Mouse (Mus musculus) kidney, postnatal 36 days (tissue): ENCODE measurements around the gene Yap1.
A peak's percentile ranks its signal among the peaks of the same experiment; 100 is the strongest.

Experiments
- DNase-seq, 2 experiments: peaks; one replicate each; pipeline ENCODE4 v3.0.0; 2021 to 2022; ENCODE audit warnings: mixed read lengths in 2 of 2

Gene Yap1

DNA sequence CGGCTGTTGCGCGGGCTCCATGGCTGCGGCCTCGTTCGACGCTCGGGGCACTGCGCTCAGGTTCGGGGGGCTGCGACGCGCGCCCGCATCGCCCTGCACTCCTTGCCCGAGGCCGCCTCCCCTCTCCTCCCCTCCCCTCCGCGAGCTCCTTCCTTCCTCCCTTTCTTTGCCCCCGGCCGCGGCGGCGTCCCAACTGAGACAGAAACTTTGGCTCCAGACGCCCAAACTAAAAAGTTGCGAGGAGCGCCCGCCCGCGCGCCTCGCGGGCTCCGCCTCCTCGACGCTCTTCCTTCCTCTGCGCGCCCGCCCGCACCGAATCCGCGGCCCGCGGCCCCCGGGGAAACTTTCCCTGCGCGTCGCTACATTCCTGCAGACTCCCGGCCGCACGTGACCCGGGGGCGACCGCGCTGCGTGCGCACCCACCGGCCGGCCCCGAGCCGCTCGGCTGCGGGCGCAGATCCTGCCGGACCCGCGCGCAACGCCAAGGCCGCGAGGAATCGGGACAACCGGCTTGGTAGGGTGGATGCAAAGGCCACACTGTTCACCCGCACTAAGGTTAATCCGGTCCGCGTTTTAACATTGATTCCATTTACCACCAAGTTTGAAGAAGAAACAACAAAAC lies at the start of gene Yap1:
Yap1 (minus strand) TSS at position 227 of the 622 bp plus-strand sequence.
- DNase-seq, result peak; percentile 92 to 95

DNA sequence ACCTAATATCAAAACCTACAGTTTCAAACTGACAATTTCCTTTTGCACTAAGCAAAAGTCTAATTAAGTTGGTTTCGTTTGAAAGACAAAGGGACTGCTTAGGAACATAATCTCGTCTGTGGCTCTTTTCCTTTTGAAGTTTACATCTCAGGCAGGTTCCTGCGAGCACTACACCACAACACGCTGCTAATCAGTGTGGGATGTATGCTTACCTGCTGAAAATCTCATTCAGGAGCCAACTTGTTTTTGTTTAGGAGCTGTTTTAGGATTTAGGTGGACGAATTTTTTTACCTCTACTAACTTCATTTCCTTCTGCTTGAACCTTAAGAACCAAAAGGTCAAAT lies 38.6 kb upstream of the Yap1 start:
- no peak for DNase-seq

DNA sequence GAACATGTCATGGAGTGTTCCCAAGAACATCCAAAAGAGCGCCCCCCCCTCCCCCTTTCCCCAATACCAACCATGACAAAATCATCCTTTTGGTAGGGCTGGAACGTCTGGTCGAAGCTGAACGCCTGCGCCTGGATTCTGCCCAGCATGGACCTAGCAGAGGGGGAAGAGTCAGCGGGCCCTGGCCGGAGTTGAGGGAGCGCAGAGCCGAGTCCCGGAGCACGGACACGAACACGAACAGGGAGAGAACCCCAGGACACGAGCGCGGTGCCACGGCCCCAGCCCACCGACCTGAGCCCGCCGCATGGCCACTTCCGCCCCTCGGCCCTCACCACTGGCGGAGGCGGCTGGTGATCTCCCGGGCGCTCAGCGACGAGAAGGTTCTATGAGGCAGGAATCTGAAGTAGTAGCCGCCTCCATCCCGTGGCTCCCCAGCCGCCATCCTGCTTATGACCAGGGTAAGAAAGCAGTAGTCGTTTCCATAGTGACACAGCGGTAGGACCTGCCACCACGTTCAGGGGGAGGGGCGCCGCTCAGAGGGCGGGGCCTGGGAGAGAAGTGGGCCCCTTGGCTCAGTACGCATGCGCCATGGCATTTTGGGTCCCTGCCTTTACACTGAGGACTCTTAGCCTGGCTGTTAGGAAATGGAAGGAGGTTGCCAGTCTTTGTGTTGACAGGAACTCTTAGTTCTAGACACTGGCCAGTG lies 38.1 kb upstream of the Yap1 start, which contains the start of gene Cfap300:
Cfap300 (minus strand) TSS at position 486 of the 706 bp plus-strand sequence.
- peak; percentile 97 to 99 for DNase-seq

DNA sequence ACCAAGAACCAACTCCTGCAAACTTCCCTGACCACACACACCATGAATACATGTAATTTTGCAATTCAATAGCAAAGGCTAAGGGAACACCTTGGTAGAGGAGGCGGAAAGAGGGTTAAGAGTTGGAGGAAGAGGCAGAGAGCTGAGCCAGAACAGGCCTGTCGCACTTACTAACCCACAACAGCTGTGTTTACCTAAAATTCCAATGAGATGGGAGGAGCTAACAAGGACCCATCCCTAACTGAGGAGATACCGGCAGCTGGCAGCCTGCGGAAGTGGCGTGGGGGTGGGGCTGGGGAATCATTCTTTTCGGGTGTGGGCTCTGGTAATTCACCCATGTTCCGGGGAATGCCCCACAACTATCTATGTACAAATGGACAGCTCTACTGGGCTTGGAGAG lies 31.1 kb upstream of the Yap1 start:
- DNase-seq, result peak; percentile 12 to 21

DNA sequence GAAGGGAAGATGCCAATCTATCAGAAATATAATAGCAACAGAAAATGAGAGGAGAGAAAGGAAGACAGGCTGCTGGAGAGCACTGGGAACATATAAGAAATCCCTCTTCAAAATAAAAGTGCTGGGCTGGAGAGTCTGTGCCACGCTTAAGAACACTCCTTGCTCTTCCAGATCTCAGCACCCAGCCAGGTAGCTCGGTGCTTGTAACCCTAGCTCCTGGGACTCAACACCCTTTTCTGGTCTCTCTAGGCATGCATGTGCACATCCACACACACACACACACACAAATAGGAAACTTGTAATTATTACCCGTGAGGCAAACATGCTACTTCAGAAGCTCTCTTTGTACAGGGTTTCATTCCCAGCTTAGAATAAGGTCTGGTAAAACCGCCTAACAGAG lies 30.7 kb upstream of the Yap1 start:
- DNase-seq, result no peak

DNA sequence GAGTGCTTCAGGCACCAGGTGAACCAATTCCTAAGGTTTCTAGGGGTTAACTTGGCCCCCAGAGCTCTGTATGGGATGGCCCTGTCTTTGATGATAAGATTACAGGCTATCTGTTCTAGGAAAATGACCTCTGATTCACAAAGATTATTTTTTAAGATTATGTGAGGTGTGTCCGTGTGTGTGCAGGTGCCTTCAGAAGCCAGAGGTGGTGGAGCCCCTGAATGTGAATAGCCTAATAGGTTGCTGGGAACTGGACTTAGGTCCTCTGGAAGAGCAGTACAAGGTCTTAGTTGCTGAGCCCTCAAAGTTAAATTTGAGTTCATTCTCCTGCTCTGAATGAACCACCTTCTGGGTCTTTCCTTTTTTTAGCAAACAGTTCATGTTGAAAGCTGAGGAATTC lies 29.7 kb upstream of the Yap1 start:
- DNase-seq, result no peak

DNA sequence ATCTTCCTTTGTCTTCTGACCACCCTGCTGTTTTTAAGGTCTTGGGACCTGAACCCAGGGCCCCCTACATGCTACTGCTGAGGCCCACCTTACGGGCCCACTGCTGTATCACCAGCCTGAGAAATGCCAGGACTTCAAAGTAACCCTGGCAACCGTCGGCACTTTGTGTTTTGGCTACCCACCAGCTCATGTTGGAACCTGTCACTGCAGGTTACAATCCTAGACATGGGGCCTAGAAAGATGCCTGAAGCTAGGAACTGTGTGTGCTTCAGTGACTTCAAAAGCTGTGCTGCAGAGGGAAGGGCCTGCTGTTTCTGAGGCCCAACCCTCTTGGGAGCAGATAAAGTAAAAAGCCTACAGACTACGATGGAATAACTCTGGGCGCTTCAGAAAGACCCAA lies 28.5 kb upstream of the Yap1 start:
- DNase-seq, result peak in 1 of 2 experiments; percentile 28

DNA sequence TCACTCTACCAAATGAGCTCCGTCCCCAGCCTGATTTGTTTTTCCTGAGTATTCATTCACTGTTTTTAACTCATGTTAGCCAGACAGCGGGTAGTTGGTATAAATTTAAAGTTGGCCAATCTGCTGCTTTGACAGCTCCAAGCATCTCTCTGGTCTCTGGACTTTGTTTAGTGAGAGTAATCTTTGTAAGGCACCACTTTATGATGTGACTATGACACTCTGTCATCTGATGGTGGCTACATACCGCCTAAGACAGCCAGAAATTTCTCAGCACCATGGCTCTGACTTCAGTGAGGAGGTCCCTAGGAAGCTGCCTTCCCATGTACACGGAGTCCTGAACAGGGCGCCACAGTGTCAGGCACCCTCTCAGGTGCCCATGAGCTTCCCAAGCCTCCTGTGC lies 14.2 kb upstream of the Yap1 start:
- DNase-seq, result no peak

DNA sequence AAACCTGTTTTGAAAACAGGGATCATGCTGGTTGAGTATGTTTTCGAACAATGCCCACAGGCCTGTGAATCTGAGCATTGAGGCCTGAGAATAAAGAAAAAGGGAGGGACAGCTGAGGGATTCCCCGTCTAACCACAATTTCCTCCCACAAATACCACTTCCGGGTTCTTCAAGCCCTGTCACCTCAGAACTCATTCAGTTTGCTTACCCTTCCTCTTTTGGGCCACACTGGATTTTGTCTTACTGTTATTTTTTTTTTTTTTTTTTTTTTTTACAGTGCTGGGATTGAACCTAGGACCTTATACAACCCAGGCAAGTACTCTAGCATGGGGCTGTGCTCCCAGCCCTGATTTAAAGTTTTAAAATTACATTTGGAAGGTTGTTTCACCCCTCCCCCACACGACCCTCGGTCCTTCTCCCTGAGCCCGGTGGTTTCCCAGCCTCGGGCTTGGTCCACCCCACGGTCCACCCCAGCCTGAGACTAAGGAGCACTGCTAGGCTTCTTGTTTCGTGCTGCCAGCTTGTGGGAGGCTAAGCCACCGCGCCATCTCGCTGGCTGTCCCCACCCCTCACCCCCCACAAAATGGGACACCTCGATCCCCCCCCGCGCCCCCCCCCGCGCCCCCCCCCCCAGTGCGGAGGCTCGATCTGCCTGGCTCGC lies 13.0 kb upstream of the Yap1 start:
- no peak for DNase-seq

DNA sequence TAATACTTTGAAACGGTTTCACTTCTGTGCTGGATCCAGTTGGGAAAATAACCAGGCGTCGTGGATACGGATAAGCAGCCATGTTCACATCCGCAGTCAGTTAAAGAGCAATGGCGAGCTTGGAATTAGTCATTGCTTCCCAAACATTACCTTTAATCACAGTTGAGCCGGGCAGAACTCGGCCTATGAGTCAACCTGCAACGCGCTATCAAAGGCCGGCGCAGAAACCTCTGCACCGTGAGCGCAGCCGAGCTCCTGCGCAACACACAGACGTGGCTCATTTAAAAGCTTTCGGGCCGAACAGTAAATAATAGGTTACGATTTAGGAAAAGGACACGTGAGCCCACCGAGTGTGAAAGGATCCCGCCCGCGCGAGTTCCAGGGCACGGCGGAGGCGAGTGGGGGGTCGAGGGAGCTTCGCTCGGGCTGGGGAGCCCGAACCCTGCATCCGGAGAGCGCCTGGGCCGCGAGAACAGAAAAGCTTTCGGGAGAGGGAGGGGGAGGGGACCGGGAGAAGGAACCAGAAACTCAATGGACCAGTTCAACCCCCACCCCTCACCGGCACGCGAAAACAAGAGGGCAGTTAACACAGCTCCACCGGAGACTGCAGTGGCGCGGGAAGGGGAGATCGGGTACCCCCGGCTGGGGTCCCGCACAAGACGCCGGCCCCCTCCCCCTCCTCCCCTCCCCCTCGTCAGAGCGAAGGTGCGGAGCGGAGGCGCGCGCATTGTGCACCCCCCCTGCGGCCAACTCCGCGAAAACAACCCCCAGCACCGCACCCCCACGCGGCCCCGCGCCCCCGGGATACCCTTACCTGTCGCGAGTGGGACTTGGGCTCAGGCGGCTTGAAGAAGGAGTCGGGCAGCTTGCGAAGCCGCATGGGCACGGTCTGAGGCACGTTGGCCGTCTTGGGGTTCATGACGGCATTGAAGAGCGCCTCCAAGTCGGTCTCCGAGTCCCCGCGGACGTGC lies 810 bp downstream of the Yap1 start:
- DNase-seq, result peak; percentile 67 to 84

DNA sequence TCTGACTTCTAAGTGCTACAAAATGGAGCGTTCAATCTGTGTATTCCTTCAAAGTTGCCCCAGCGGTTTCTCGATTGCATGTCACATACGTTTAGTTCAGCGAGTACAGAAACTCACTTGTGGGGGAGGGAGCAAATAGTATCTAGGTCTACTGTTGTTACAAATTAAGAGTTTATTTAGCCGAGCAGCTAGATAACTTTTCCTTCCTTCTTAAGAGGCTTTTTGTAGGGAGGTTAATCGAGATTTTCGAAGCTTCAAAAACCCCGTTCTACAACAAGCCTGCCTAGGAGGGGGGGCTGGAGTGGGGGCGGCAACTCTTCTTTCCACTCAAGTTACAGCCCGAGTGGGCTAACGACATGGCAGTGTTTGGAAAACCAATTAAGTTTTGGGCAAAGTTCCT lies 1.6 kb downstream of the Yap1 start:
- DNase-seq, result peak; percentile 53 to 57

DNA sequence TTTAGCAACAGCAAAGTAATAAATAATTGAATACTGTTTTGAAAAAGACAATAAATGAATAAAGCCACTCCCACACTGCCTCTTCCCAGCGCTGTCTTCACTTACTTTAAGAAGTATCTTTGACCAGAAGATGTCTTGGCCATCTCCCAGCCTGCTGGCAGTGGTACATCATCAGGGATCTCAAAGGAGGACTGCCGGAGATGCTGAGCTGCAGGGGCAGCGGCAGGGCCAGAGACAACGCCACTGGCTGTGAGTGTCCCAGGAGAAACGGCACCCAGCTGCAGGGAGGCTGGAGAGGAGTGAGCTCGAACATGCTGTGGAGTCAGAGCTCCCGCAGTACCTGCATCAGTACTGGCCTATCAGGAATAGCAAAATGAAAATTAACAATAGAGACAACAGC lies 3.0 kb downstream of the Yap1 start:
- peak in 1 of 2 experiments; percentile 14 for DNase-seq

DNA sequence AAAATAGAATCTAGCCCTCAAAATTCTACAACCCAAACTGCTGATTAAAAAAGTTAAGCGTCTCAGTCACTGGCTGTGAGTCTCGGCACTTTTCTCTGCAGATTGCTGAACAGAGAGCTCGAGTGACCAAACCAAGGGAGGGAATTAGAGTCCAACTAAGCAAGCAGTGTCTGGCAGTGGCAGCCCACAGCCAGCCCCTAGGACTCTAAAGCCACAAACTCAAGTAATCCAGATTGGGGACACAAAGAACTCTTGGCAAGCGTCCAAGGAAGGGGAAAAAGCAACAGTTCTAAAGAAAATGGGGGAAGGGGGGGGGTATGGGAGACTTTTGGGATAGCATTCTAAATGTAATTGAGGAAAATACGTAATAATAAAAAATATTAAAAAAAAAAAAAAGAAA lies 10.1 kb downstream of the Yap1 start:
- DNase-seq, result no peak

DNA sequence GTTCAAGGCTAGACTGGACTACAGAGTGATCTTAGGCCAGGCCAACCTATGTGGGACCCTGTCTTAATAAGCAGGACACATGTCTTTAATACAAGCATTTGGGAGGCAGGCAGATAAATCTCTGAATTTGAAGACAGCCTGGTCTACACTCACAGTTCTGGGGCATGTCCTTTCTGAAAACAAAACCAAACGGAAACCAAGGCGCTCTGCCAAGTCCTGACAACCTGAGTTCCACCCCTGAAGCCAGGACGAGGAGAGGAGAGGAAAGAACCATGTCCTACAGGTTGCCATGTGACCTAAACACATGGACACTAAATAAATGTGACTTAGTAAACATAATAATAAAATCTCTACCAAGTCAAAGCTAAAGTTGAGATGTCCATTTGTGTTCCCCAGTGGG lies 11.7 kb downstream of the Yap1 start:
- DNase-seq, result peak; percentile 46 to 70

DNA sequence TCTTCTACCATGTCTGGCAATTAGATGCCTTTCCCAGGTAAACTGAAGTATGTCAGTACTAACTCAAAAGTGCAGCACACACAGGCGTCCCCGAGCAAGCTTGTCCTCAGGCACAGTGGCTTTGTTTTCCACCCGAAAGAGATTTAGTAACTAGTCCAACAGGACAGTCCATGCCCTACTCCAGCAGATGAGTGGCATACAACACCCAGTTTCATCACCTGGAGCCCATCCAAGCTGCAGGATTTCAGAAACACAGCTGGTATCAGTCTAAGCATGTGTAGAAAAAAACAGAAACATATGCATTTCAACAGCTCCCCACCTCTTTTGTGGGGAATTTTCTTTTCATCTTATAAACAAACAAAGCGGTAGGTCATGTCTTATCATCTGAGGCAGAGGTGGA lies 13.5 kb downstream of the Yap1 start:
- no peak for DNase-seq

DNA sequence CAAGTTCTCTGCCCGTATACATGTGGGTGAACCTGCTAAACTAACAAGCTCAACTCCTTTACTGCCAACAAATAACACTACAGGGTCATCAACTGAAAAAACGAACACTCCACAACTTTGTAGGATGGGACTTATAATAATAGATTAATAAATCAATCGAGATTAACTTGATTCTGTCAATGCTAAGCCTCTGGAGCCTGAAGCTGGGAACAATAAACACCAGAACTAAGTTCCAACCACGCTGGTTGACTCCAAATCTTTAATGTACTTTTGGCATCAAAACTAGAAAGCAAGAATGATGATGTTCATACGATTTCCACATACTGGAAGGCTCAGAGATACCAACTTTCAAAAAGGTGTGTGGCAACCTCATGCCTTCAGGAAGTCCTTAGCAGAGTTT lies 17.3 kb downstream of the Yap1 start:
- DNase-seq, result no peak

DNA sequence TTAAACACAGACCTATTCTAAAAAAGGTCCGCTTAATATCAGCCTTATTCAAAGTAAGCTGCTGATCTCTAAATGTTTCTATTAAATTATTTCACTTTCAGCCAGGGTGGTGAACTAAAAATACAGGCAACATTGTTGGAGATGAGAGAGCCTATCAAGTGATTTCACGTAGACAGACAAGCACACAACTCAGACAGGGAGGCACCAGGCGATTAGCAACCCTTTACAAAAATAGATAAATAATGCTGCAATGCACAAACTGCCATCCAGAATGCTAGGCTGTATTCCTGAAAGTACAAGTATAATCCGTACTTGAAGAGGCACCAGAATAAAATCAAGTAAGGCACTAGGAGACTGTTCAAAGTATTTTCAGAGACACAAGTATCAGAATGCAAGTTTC lies 20.1 kb downstream of the Yap1 start:
- no peak for DNase-seq

DNA sequence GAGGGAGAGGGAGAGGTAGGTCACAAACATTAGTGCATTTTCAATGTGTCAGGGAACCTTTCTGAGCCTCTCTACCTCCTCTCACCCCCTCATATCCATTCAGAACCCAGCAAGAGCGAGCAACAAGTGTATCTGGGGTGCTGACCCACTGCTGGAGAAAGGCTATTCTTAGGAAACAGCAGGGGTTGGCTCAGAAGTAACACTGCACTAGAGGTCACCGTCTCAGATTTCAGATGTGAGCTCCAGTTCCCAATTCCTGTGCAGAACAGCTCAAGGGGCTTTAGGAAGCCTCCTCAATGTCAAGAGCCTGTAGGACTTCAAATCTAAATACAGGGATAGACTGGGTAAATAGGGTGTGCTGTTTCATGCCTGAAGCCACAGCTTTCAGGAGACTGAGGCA lies 20.7 kb downstream of the Yap1 start:
- DNase-seq, result no peak

DNA sequence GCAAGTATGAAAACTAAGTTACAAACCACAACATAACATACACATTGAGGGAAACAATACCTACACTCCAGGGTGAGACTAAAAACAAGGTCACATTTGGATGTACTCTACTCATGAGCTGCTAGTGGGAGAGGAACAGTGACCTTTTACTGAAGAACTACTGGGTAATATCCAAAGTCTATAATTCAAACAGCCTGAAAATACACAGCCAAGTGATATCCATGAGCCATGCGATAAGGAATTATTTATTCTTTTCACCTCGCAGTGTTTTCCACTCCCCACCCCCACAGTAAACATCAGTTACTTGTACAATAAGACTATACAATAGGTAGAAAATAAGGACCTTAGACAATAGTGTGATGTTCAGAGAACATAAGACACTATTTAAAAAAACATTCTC lies 24.2 kb downstream of the Yap1 start:
- DNase-seq, result no peak

DNA sequence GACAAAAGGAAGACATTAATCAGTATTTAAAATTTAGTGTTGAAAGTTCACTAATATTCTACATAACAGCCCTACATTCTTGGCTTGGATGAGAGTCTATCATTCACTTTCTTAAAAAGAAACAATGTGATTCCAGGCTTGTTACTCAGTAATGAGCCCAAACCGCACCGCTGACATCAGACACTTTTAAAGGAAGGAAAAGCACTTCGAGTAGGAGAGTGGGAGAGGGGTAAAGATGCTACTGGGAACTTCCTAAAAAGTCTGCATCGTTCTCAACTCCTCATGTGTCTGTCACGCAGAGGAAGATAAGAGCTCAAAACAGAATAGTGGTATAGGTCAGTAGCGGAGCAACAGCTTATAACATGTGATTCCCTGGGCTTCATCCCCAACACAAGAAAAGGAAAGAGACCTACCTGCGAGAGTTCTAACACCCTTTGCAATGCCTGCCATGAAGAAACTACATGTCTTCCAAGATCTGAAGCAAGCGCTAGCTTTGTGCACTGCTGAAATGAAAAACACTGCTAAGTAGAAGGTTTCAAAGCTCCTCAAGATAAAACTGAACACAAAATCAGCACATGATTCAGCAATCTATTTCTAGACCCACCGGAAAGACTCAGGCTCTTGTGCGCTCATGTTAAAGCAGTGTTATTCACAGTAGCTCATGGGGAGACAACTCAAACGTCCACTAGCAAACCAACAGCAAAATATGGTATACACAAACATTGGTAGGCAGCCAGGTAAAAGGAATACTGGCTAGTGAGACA lies 25.1 kb downstream of the Yap1 start:
- DNase-seq, result no peak

DNA sequence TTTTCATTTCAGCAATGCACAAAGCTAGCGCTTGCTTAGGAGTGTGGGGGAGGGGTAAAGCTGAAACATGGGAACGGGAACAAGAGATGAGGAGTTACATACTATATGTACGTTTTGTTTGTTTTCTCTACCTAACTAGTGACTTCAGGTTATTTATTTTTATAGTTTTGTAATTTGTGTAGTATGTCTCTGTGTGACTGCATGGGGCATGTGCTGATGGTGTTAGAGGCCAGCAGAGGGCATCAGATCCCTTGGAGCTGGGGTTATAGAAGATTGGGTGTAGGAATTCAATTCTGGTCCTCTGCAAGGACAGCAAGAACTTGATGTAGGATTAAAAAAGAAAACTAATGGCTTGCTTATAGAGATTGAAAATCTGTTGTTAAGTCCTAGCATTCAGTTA lies 25.9 kb downstream of the Yap1 start:
- peak in 1 of 2 experiments; percentile 39 for DNase-seq

DNA sequence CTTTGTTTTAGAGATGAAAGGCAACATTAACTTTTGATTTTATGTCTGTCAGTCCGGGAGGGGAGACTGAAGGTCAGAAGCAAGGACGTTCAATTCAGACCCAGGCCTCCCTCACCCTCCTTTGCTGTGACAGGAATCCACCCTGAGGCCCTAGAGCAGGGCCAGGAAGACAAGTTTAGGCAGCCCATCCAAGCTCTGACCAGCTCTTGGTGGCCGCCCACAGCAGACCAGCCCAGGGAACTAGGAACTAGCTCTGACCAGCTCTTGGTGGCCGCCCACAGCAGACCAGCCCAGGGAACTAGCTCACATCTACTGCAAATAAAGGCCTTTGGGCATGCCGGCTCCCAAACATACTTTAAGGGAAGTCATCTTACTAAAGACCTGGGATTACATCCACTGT lies 26.8 kb downstream of the Yap1 start:
- DNase-seq, result peak; percentile 23 to 36
